Mouse (Mus musculus): ENCODE data around the gene Cttnbp2. TPM values are rescaled to one million over a fixed set of nuclear protein-coding genes. Genes with fewer than 3 reads are reported as not detected.
A peak's percentile ranks its signal among the peaks of the same experiment; 100 is the strongest.

Cttnbp2 gene
- polyA plus RNA-seq, 1 experiment from 2014 or later = 1.1 TPM

DNA sequence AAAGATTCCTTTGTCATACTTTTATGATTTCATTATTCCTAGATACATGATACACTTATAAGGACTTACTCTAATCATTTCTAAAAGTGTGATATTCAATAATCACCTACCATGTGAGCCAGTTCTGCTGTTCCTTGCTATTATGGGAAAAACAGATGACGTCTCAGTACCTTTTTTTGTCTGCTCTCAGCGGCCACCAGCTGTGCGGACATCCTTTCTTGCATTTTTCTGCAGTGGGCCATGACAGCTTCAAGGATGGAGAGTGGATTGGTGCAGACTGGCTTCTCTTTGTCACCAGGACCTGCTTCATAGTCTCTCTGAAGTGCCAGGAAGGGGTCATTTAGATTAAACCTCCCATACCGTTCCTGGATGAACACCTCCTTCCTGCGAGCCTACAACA, 66.6 kb downstream of the Cttnbp2 start:
- no peak overlapping the region for H3K27ac ChIP-seq (ENCODE audit: low read length)
- no peaks in the 10 kb centered on the region for H3K4me1 ChIP-seq (ENCODE audit: control insufficient read depth, low read depth, low read length)
- no peaks in the 10 kb centered on the region for H3K36me3 ChIP-seq (ENCODE audit: control insufficient read depth, insufficient read depth)
- H3K27me3 ChIP-seq (ENCODE audit: control insufficient read depth, insufficient read depth, low read depth, low read length) = no peaks in the 10 kb centered on the region
- no peak overlapping the region for H3K9ac ChIP-seq (ENCODE audit: low read depth, low read length)
- no peak overlapping the region for H3K4me2 ChIP-seq (ENCODE audit: low read depth, low read length)
- WGBS (ENCODE audit: insufficient replicate concordance) = 65% methylated on average over 5 of the region's 5 CpGs
- no peak overlapping the region for H3K4me3 ChIP-seq (ENCODE audit: low read depth, low read length)
- no peaks in the 10 kb centered on the region for H3K9me3 ChIP-seq (replicated peaks; ENCODE audit: control insufficient read depth, low read length)
- ATAC-seq (ENCODE audit: low read depth) = no peak

DNA sequence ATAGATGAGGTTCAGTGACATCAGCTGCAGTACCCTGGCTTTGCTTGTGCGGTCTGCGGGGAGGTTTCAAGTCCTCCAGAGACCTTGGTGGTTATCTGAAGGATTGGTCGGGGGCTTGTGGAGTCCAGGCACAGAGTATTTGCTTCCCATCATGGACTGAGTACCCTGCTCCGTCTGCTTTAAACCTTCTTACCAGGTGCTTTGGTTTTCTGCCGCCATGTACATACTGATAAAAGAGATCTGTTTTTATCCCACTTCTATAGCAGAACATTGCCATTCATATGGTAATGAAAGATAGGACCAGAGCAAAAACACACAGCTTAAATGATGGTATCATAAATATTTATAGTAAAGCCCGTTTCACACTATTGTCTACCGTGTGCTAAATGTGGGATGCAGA, 67.7 kb downstream of the Cttnbp2 start:
- ATAC-seq (ENCODE audit: low read depth) = no peak
- Histone ChIP-seq H3K4me1 (ENCODE audit: control insufficient read depth, low read depth, low read length) (peaks cover 5% of the 10 kb centered on the region; the same call in 1 of the 2 replicates), H3K4me3 (ENCODE audit: low read depth, low read length) (no peak overlapping the region), H3K27ac (ENCODE audit: low read length) (no peak overlapping the region), H3K9me3 (replicated peaks; ENCODE audit: control insufficient read depth, low read length) (no peaks in the 10 kb centered on the region), H3K36me3 (ENCODE audit: control insufficient read depth, insufficient read depth) (no peaks in the 10 kb centered on the region), H3K9ac (ENCODE audit: low read depth, low read length) (no peak overlapping the region), H3K27me3 (ENCODE audit: control insufficient read depth, insufficient read depth, low read depth, low read length) (no peaks in the 10 kb centered on the region), H3K4me2 (ENCODE audit: low read depth, low read length) (no peak overlapping the region)
- 58% methylated on average over 7 of the region's 7 CpGs for WGBS (ENCODE audit: insufficient replicate concordance)

DNA sequence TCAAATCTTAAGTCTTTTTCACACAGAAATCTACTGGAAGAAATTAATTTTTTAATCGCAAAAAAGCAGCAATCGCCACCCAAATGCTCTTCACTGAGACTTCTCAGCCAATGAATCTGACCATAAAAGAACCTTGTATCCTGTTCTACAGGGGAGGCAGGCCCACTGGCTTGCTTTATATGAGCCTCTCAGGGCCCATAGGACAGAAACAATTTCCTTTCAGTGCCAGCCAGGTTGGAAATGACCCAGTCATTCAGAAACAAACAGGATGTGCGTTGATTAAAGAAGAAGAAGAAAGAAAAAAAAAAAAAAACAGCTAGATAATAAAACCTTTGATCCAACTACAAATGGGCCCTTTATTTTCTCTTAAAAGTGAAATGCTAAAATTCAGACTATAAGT, 68.3 kb downstream of the Cttnbp2 start:
- ATAC-seq (ENCODE audit: low read depth) = no peak
- WGBS (ENCODE audit: insufficient replicate concordance) = 62% methylated on average over 3 of the region's 3 CpGs

DNA sequence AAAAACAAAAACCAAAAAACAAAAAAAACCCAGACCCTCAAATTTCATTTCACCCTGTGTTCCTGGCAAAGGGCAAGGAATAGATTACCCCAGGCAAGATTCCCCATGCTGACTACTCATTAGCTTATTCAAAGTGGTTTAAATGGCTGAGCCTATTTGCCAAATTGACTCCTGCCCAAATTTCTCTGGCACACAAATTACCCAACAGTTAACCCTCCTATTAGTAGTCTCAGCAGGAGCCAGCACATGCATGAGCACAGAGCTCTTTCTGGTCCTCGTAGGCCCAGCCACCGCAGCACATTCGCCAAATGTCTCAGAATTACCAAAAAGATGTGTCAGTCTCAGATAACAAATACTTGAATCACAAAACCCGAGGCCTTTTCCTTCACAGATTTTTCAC, 68.9 kb downstream of the Cttnbp2 start:
- Histone ChIP-seq H3K9me3 (replicated peaks; ENCODE audit: control insufficient read depth, low read length) (no peaks in the 10 kb centered on the region), H3K36me3 (ENCODE audit: control insufficient read depth, insufficient read depth) (no peaks in the 10 kb centered on the region), H3K4me1 (ENCODE audit: control insufficient read depth, low read depth, low read length) (peaks cover 6% of the 10 kb centered on the region; the same call in 1 of the 2 replicates), H3K4me3 (ENCODE audit: low read depth, low read length) (no peak overlapping the region), H3K4me2 (ENCODE audit: low read depth, low read length) (no peak overlapping the region), H3K27ac (ENCODE audit: low read length) (no peak overlapping the region), H3K27me3 (ENCODE audit: control insufficient read depth, insufficient read depth, low read depth, low read length) (no peaks in the 10 kb centered on the region), H3K9ac (ENCODE audit: low read depth, low read length) (no peak overlapping the region)
- WGBS (ENCODE audit: insufficient replicate concordance) = 49% methylated on average over 4 of the region's 4 CpGs
- no peak for ATAC-seq (ENCODE audit: low read depth)

More for the DNA sequence above, 68.3 kb downstream of the Cttnbp2 start:
- Histone ChIP-seq H3K4me1 (ENCODE audit: control insufficient read depth, low read depth, low read length) (peaks cover 6% of the 10 kb centered on the region; the same call in 1 of the 2 replicates), H3K36me3 (ENCODE audit: control insufficient read depth, insufficient read depth) (no peaks in the 10 kb centered on the region), H3K27ac (ENCODE audit: low read length) (no peak overlapping the region), H3K27me3 (ENCODE audit: control insufficient read depth, insufficient read depth, low read depth, low read length) (no peaks in the 10 kb centered on the region), H3K4me2 (ENCODE audit: low read depth, low read length) (no peak overlapping the region), H3K4me3 (ENCODE audit: low read depth, low read length) (no peak overlapping the region), H3K9me3 (replicated peaks; ENCODE audit: control insufficient read depth, low read length) (no peaks in the 10 kb centered on the region), H3K9ac (ENCODE audit: low read depth, low read length) (no peak overlapping the region)

DNA sequence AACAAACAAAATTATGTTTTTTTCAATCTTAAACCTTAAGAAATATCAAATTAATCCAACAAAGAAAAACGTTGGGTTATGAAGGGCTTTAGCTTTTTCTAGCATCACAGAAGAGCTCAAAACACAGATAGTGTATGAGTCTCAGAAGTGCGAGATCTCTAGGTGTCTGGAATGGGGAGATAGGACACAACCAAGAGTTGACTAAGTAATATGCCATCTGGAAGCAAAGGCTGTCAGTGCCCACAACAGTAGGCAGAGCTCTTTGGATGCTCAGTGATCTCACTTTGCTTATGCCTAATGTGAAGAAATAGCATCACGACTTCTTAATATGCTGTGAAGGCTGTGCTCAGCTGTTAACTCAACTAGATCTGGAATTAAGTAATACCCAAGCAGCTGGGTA, 72.3 kb downstream of the Cttnbp2 start:
- Histone ChIP-seq H3K4me3 (ENCODE audit: low read depth, low read length) (no peak overlapping the region), H3K4me2 (ENCODE audit: low read depth, low read length) (no peak overlapping the region), H3K9ac (ENCODE audit: low read depth, low read length) (no peak overlapping the region), H3K4me1 (ENCODE audit: control insufficient read depth, low read depth, low read length) (peaks cover 6% of the 10 kb centered on the region; the same call in 1 of the 2 replicates), H3K27ac (ENCODE audit: low read length) (peak overlapping the region; percentile 67), H3K9me3 (replicated peaks; ENCODE audit: control insufficient read depth, low read length) (no peaks in the 10 kb centered on the region), H3K36me3 (ENCODE audit: control insufficient read depth, insufficient read depth) (no peaks in the 10 kb centered on the region), H3K27me3 (ENCODE audit: control insufficient read depth, insufficient read depth, low read depth, low read length) (no peaks in the 10 kb centered on the region)
- ATAC-seq (ENCODE audit: low read depth) = peak; percentile 87
- 42% methylated on average over 3 of the region's 3 CpGs for WGBS (ENCODE audit: insufficient replicate concordance)

DNA sequence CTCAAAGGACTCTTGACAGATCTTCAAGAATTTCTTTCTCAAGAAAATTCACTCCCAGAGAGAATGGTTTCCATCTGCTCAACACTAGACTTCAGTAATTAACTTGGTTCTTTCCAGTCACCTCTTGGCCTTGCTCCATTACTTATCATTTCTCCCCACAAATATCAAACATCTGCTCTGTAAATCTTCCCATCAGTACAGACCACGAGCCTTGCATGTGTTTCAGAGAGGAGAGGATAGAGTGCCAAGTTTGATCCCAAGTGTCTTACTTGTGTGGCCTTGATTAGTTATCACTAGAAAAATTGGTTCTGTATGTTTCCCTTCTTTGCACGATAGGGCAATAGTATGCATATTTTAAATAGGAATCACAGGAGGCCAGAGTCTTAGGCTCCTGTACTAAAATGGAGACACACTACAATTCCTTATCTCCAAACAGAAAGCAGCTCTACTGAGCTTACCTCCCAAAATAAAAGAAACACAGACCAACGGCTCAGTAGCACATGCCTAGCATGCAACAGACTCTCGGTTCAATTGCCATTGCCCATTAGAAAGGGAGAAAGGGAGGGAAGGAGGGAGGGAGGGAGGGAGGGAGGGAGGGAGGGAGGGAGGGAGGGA, 73.6 kb downstream of the Cttnbp2 start:
- 37% methylated on average over 4 of the region's 4 CpGs for WGBS (ENCODE audit: insufficient replicate concordance)
- Histone ChIP-seq H3K9ac (ENCODE audit: low read depth, low read length) (no peak overlapping the region), H3K4me1 (ENCODE audit: control insufficient read depth, low read depth, low read length) (peaks cover 9% of the 10 kb centered on the region), H3K9me3 (replicated peaks; ENCODE audit: control insufficient read depth, low read length) (no peaks in the 10 kb centered on the region), H3K36me3 (ENCODE audit: control insufficient read depth, insufficient read depth) (no peaks in the 10 kb centered on the region), H3K27ac (ENCODE audit: low read length) (no peak overlapping the region), H3K4me3 (ENCODE audit: low read depth, low read length) (no peak overlapping the region), H3K27me3 (ENCODE audit: control insufficient read depth, insufficient read depth, low read depth, low read length) (no peaks in the 10 kb centered on the region), H3K4me2 (ENCODE audit: low read depth, low read length) (no peak overlapping the region)
- ATAC-seq (ENCODE audit: low read depth) = peak; percentile 50

DNA sequence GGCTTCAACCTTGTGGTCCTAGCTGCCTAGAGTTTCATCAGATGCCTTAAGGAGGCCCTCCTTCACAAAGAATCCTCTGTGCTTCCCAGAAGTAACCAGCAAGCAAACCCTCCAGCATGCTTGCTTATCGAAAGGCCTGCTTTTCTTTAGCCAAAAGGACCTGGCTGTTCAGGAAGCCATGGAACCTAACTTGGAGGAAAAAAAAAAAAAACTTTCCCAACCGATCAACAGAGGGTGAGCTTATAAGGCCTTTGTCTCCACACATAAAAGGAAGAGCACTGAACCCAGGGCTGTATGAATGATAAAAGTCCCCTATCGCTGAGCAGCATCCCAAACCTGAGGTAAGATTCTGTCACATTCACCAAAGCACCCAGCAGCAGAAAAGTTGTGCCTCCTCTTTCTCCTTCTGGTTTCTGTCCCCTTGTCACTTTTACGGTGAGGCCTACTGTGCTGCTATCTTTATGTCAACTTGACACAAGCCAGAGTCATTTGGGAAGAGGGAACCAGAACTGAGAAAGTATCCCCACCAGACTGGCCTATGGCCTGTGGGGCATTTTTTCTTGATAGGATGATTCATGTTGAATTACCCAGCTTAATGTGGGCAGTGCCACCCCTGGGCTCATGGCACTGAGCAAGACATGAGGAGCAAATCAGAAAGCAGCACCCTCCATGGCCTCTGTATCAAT, 78.4 kb downstream of the Cttnbp2 start:
- H3K4me3 ChIP-seq (ENCODE audit: low read depth, low read length) = peak overlapping the region; percentile 58
- H3K4me2 ChIP-seq (ENCODE audit: low read depth, low read length) = peak overlapping the region; percentile 68
- 53% methylated on average over 4 of the region's 4 CpGs for WGBS (ENCODE audit: insufficient replicate concordance)
- H3K27me3 ChIP-seq (ENCODE audit: control insufficient read depth, insufficient read depth, low read depth, low read length) = no peaks in the 10 kb centered on the region
- ATAC-seq (ENCODE audit: low read depth) = no peak
- no peaks in the 10 kb centered on the region for H3K9me3 ChIP-seq (replicated peaks; ENCODE audit: control insufficient read depth, low read length)
- H3K27ac ChIP-seq (ENCODE audit: low read length) = peak overlapping the region; percentile 67
- H3K4me1 ChIP-seq (ENCODE audit: control insufficient read depth, low read depth, low read length) = peaks cover 17% of the 10 kb centered on the region
- H3K9ac ChIP-seq (ENCODE audit: low read depth, low read length) = peak overlapping the region; percentile 59
- no peaks in the 10 kb centered on the region for H3K36me3 ChIP-seq (ENCODE audit: control insufficient read depth, insufficient read depth)

DNA sequence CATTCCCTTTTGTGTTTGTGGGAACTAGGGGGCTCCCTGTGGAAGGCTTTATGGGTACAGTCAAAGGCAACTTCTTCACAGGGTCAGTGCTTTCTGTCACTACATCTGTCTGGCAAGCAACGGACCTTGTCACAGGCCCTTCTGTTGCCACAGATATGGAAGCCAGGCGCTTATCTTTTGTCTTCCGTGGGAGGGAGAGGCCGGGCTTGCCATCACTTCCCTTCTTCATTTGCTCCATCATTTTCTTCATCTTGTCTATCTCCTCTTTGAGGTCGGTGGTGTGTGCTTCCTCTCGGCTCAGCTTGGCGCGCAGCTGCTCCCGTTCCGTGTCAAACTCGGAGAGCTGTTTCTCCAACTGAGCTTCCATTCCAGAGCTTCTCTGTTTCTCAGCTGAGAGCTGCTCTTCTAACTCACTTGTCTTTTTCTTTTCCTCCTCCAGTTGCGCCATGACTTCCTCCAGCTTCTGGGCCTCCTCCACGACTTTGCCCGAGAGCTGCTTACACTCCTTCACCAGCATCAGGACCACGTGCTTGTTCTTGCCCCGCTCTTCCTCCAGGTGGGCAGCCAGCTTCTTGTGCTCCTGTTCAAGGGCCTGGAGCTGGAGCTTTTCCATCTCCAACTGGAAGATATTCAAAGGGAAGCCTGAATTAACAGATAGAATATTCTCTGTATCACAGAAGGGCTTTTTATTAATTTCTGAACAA, 79.7 kb downstream of the Cttnbp2 start:
- H3K27me3 ChIP-seq (ENCODE audit: control insufficient read depth, insufficient read depth, low read depth, low read length) = no peaks in the 10 kb centered on the region
- no peaks in the 10 kb centered on the region for H3K36me3 ChIP-seq (ENCODE audit: control insufficient read depth, insufficient read depth)
- peak overlapping the region; percentile 91 for H3K27ac ChIP-seq (ENCODE audit: low read length)
- WGBS (ENCODE audit: insufficient replicate concordance) = 31% methylated on average over 16 of the region's 16 CpGs
- peak overlapping the region; percentile 68 for H3K4me2 ChIP-seq (ENCODE audit: low read depth, low read length)
- H3K4me3 ChIP-seq (ENCODE audit: low read depth, low read length) = peak overlapping the region; percentile 64
- H3K4me1 ChIP-seq (ENCODE audit: control insufficient read depth, low read depth, low read length) = peaks cover 17% of the 10 kb centered on the region
- peak; percentile 95 for ATAC-seq (ENCODE audit: low read depth)
- H3K9me3 ChIP-seq (replicated peaks; ENCODE audit: control insufficient read depth, low read length) = no peaks in the 10 kb centered on the region
- H3K9ac ChIP-seq (ENCODE audit: low read depth, low read length) = peak overlapping the region; percentile 66

DNA sequence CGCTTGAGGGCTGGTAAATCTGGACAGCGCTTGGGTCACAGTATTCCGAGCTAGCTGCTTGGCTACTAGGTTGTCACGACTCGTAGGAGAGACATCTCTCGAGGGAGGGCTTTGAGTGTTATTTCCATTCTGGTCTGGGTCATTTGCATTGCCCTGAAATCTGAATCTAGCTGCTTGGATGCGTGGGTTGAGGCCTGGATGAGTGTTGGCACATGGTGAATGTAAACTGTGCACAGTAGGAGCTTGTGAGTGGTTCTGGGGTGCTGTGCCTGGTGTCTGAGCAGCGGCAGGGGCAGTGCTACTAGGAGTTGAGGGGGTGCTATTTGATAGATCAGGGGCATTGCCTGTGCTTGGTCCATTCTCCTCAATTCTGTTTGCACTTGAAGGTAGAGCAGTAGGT, 80.3 kb downstream of the Cttnbp2 start:
- peak; percentile 22 for ATAC-seq (ENCODE audit: low read depth)
- 70% methylated on average over 8 of the region's 8 CpGs for WGBS (ENCODE audit: insufficient replicate concordance)
- H3K36me3 ChIP-seq (ENCODE audit: control insufficient read depth, insufficient read depth) = no peaks in the 10 kb centered on the region
- H3K27me3 ChIP-seq (ENCODE audit: control insufficient read depth, insufficient read depth, low read depth, low read length) = no peaks in the 10 kb centered on the region
- peak overlapping the region; percentile 64 for H3K4me3 ChIP-seq (ENCODE audit: low read depth, low read length)
- peaks cover 17% of the 10 kb centered on the region for H3K4me1 ChIP-seq (ENCODE audit: control insufficient read depth, low read depth, low read length)
- no peaks in the 10 kb centered on the region for H3K9me3 ChIP-seq (replicated peaks; ENCODE audit: control insufficient read depth, low read length)
- peak overlapping the region; percentile 91 for H3K27ac ChIP-seq (ENCODE audit: low read length)
- H3K4me2 ChIP-seq (ENCODE audit: low read depth, low read length) = peak overlapping the region; percentile 68
- H3K9ac ChIP-seq (ENCODE audit: low read depth, low read length) = peak overlapping the region; percentile 56
